Mouse (Mus musculus) kidney, embryonic 15.5 days (tissue): ENCODE data around the gene Ptprd. TPM values are rescaled to one million over a fixed set of nuclear protein-coding genes. Genes with fewer than 3 reads are reported as not detected.

ENCODE experiments used
- ATAC-seq: fragments of 200-750 bp; cut with Nextera tagmentation; replicated peaks from 2 replicates; pipeline ENCODE4 v1.8.0; 2017; ENCODE audit warnings: moderate TSS enrichment; ENCODE audit not compliant: low FRiP score
- H3K27ac ChIP-seq: fragments of 300-500 bp; sonication (generic); 2 replicates; pipeline ENCODE4 v1.5.1; 2015; ENCODE audit warnings: mild to moderate bottlenecking, inconsistent platforms
- H3K27me3 ChIP-seq: fragments of 300-500 bp; sonication (generic); 2 replicates; pipeline ENCODE4 v1.6.1; 2015; ENCODE audit warnings: inconsistent platforms
- H3K36me3 ChIP-seq: fragments of 300-500 bp; sonication (generic); 2 replicates; pipeline ENCODE4 v1.6.1; 2015; ENCODE audit warnings: inconsistent platforms
- H3K4me1 ChIP-seq: fragments of 300-500 bp; sonication (generic); 2 replicates; pipeline ENCODE4 v1.6.1; 2015; ENCODE audit warnings: inconsistent platforms
- H3K4me2 ChIP-seq: fragments of 300-500 bp; sonication (generic); 2 replicates; pipeline ENCODE4 v1.6.1; 2015; ENCODE audit warnings: moderate library complexity, mild to moderate bottlenecking, inconsistent platforms
- H3K4me3 ChIP-seq: fragments of 300-500 bp; sonication (generic); replicated peaks from 2 replicates; pipeline ENCODE4 v1.5.1; 2015; ENCODE audit warnings: mild to moderate bottlenecking, inconsistent platforms
- H3K9ac ChIP-seq: fragments of 300-500 bp; sonication (generic); 2 replicates; pipeline ENCODE4 v1.6.1; 2015; ENCODE audit warnings: mild to moderate bottlenecking, inconsistent platforms
- H3K9me3 ChIP-seq: fragments of 300-500 bp; sonication (generic); replicated peaks from 2 replicates; pipeline ENCODE4 v1.6.1; 2016; ENCODE audit warnings: inconsistent platforms
- WGBS: fragments of 180-500 bp; shearing (Covaris S2); methylation state at CpG from one replicate; pipeline ENCODE4 v1.1.7; 2015; ENCODE audit warnings: mixed read lengths; 5-methylcytosine and 5-hydroxymethylcytosine counted together
- polyA plus RNA-seq: library from polyadenylated mRNA; unstranded; fragments of >200 nt; fragmentation: Nextera tagmentation; extraction: Ambion mirVana; gene quantifications from 2 replicates; pipeline ENCODE4 v1.2.1, GENCODE M21; 2015

Ptprd gene
- polyA plus RNA-seq, 1 experiment from 2014 or later, result 21.6 TPM

DNA sequence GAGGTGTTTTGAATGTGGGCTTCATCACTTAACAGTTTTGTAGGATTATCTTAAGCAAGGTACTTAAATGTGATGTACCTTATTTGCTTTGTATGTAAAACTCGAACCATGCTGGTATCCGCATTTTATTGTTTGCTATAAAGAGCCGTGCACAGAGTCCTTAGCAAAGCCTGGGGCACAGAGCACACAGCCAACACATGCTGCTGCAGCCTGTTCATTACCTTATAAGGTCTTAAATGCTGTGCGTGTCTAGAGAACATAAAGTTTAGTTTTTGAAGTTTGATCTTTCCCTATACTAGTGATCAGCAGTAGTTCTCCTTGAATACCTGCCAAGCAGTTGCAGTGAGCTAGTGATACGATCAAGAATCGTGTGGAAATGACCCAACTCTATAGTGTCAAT lies 676.2 kb downstream of the Ptprd start:
- H3K4me1 ChIP-seq, result no peaks in the 10 kb centered on the region
- H3K9ac ChIP-seq, result no peak overlapping the region
- no peak overlapping the region for H3K4me2 ChIP-seq
- H3K27ac ChIP-seq, result no peak overlapping the region
- no peaks in the 10 kb centered on the region for H3K27me3 ChIP-seq
- no peaks in the 10 kb centered on the region for H3K9me3 ChIP-seq
- H3K4me3 ChIP-seq, result no peak overlapping the region
- WGBS, result 80% methylated on average over 6 of the region's 6 CpGs
- ATAC-seq, result no peak
- no peaks in the 10 kb centered on the region for H3K36me3 ChIP-seq

DNA sequence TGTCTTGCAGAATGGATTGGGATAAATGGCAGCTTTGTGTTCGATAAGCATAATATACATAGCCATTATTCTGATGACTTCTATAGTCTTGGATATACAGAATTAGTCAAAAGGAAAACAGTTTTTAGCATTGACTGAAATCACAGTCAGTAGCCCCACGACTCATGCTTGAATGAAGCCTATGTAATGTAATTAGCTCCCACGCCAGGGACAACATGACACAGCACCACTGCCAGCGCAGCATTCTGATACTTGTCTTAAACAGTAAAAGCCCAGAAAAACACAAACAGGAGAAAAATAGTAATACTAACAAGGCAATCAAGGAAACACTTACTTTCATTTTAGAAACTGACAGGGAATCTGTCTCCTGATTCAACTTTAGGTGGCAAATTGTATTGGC lies 677.2 kb downstream of the Ptprd start:
- no peak overlapping the region for H3K27ac ChIP-seq
- H3K9ac ChIP-seq, result no peak overlapping the region
- H3K9me3 ChIP-seq, result no peaks in the 10 kb centered on the region
- no peaks in the 10 kb centered on the region for H3K4me1 ChIP-seq
- WGBS, result 79% methylated on average over 4 of the region's 4 CpGs
- ATAC-seq, result no peak
- no peak overlapping the region for H3K4me3 ChIP-seq
- H3K4me2 ChIP-seq, result no peak overlapping the region
- no peaks in the 10 kb centered on the region for H3K36me3 ChIP-seq
- H3K27me3 ChIP-seq, result no peaks in the 10 kb centered on the region

- 36% methylated on average over 5 of the region's 5 CpGs for WGBS
- ATAC-seq, result peak; percentile 84
Measured at GRCm38 (mm10) chr4:77519166-77519565, 692.6 kb downstream of the Ptprd start.

GRCm38 (mm10) chr4:77513914-77514628 lies 697.7 kb downstream of the Ptprd start:
- Histone ChIP-seq H3K27ac (no peak overlapping the region), H3K36me3 (no peaks in the 10 kb centered on the region), H3K4me2 (no peak overlapping the region), H3K4me3 (no peak overlapping the region), H3K9ac (no peak overlapping the region), H3K9me3 (no peaks in the 10 kb centered on the region), H3K27me3 (no peaks in the 10 kb centered on the region), H3K4me1 (no peaks in the 10 kb centered on the region)
- ATAC-seq, result no peak
- WGBS, result 54% methylated on average over 5 of the region's 5 CpGs

More at GRCm38 (mm10) chr4:77519166-77519565, 692.6 kb downstream of the Ptprd start:
- H3K4me1 ChIP-seq, result no peaks in the 10 kb centered on the region
- no peak overlapping the region for H3K4me2 ChIP-seq
- no peaks in the 10 kb centered on the region for H3K36me3 ChIP-seq
- H3K9me3 ChIP-seq, result no peaks in the 10 kb centered on the region
- no peak overlapping the region for H3K9ac ChIP-seq
- H3K4me3 ChIP-seq, result no peak overlapping the region
- H3K27ac ChIP-seq, result no peak overlapping the region
- no peaks in the 10 kb centered on the region for H3K27me3 ChIP-seq

DNA sequence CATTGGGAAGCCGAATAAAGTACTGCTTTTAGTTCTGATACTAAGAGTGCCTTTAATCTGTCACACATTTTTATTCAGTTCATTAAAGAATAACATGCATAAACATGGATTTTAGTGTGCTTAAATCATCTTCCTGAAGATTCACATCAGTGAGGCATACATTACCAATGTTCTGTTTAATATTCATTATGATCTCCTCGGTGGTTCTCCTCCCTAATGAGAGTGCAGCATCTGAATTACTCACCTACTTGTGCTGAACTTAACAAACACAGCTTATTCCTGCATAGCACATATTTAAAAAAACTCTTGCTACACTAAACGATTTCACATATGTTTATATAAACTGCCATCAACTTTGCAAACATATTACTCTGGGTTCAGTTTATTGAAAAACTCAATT lies 698.7 kb downstream of the Ptprd start:
- H3K36me3 ChIP-seq, result no peaks in the 10 kb centered on the region
- no peaks in the 10 kb centered on the region for H3K4me1 ChIP-seq
- no peak overlapping the region for H3K27ac ChIP-seq
- H3K27me3 ChIP-seq, result no peaks in the 10 kb centered on the region
- H3K9ac ChIP-seq, result no peak overlapping the region
- no peak overlapping the region for H3K4me3 ChIP-seq
- no peaks in the 10 kb centered on the region for H3K9me3 ChIP-seq
- WGBS, result 84% methylated on average over 3 of the region's 3 CpGs
- no peak overlapping the region for H3K4me2 ChIP-seq
- no peak for ATAC-seq

GRCm38 (mm10) chr4:77454049-77454448 lies 757.7 kb downstream of the Ptprd start:
- no peak for ATAC-seq
- H3K36me3 ChIP-seq, result no peaks in the 10 kb centered on the region
- no peak overlapping the region for H3K27ac ChIP-seq
- H3K4me3 ChIP-seq, result no peak overlapping the region
- no peaks in the 10 kb centered on the region for H3K4me1 ChIP-seq
- H3K9ac ChIP-seq, result no peak overlapping the region
- no peaks in the 10 kb centered on the region for H3K9me3 ChIP-seq
- WGBS, result 72% methylated on average over 7 of the region's 7 CpGs
- H3K27me3 ChIP-seq, result no peaks in the 10 kb centered on the region
- no peak overlapping the region for H3K4me2 ChIP-seq

DNA sequence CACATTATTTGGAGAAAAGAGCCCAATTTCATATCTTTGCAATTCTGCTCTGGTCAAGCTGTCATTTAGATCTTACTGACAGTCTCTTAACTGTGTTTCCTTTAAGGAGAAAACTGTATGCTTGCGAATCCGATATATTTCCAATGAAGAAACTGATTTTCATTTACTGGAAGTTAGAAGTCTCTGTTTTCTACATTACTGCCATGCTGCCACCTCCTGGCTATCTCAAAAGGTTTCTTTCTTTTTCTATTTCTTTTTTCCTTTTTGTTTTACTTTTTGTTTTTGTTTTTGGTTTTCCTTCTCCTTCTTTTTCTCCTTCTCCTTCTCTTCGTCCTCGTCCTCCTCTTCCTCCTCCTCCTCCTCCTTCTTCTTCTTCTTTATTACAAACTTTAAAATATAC lies 812.6 kb downstream of the Ptprd start:
- no peak overlapping the region for H3K4me3 ChIP-seq
- H3K4me2 ChIP-seq, result no peak overlapping the region
- no peak overlapping the region for H3K9ac ChIP-seq
- no peaks in the 10 kb centered on the region for H3K9me3 ChIP-seq
- no peaks in the 10 kb centered on the region for H3K36me3 ChIP-seq
- no peak overlapping the region for H3K27ac ChIP-seq
- ATAC-seq, result no peak
- no peaks in the 10 kb centered on the region for H3K4me1 ChIP-seq
- 79% methylated on average over 4 of the region's 4 CpGs for WGBS
- no peaks in the 10 kb centered on the region for H3K27me3 ChIP-seq

GRCm38 (mm10) chr4:77361728-77362127 lies 850.0 kb downstream of the Ptprd start:
- H3K4me2 ChIP-seq, result no peak overlapping the region
- no peaks in the 10 kb centered on the region for H3K4me1 ChIP-seq
- H3K4me3 ChIP-seq, result no peak overlapping the region
- no peak for ATAC-seq
- no peak overlapping the region for H3K9ac ChIP-seq
- no peaks in the 10 kb centered on the region for H3K36me3 ChIP-seq
- H3K27ac ChIP-seq, result no peak overlapping the region
- no peaks in the 10 kb centered on the region for H3K9me3 ChIP-seq
- H3K27me3 ChIP-seq, result no peaks in the 10 kb centered on the region

GRCm38 (mm10) chr4:77327198-77327597 lies 884.6 kb downstream of the Ptprd start:
- H3K4me2 ChIP-seq, result no peak overlapping the region
- no peak overlapping the region for H3K4me3 ChIP-seq
- H3K27me3 ChIP-seq, result no peaks in the 10 kb centered on the region
- H3K27ac ChIP-seq, result no peak overlapping the region
- WGBS, result 80% methylated on average over 4 of the region's 4 CpGs
- no peaks in the 10 kb centered on the region for H3K9me3 ChIP-seq
- H3K36me3 ChIP-seq, result no peaks in the 10 kb centered on the region
- H3K4me1 ChIP-seq, result no peaks in the 10 kb centered on the region
- no peak for ATAC-seq
- no peak overlapping the region for H3K9ac ChIP-seq

DNA sequence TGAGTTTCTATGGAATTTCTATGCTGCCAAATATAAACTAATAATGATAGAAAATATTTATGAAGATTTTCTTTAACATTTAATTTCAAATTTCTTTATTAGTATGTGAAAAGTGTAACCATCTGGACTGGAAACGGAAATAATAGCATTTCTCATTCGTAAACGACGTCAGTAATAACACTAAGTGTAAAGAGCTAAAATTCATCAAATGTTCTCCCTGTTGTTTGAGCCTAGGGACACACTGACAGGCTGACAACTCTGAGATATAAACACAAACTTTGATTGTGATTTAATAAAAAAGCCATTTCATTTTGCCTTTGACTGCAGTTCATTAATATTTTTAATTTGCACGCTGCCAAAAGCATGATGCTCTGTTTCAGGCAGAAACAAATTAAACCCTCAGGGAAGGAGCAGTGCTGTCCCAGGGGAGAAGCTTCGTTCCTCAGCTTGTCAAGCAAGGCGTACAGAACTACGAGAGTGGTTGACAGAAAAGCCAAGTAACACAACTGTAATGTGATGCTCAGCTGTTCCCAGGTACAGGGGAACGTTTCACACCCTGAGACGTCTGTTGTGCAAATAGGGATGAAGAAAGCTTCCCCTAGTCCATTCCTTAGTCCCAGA lies 894.6 kb downstream of the Ptprd start:
- WGBS, result 63% methylated on average over 10 of the region's 10 CpGs
- Histone ChIP-seq H3K27me3 (no peaks in the 10 kb centered on the region), H3K4me2 (no peak overlapping the region), H3K36me3 (no peaks in the 10 kb centered on the region), H3K9me3 (no peaks in the 10 kb centered on the region), H3K4me1 (no peaks in the 10 kb centered on the region), H3K4me3 (no peak overlapping the region), H3K27ac (no peak overlapping the region), H3K9ac (no peak overlapping the region)
- no peak for ATAC-seq

DNA sequence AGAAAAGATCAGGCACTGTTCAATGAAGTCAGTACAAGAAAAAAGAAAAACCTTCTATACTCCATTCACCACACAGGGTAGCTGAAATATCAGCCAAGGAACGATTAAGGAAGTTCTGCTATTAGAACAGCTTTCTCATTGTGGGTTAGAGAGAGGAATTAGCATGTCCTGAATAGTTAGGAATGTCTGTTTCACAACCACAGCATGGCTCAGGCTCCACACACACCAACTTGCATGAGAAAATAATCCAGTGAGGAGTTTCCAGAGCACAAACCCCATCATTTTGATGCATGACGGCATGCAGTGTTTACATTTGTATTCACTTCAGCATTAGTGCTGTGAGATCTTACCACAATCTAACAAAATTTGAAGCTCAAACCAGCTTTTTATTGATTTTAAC lies 895.1 kb downstream of the Ptprd start:
- no peaks in the 10 kb centered on the region for H3K27me3 ChIP-seq
- no peak overlapping the region for H3K4me3 ChIP-seq
- H3K36me3 ChIP-seq, result no peaks in the 10 kb centered on the region
- H3K27ac ChIP-seq, result no peak overlapping the region
- H3K4me1 ChIP-seq, result no peaks in the 10 kb centered on the region
- no peak overlapping the region for H3K9ac ChIP-seq
- no peaks in the 10 kb centered on the region for H3K9me3 ChIP-seq
- WGBS, result 69% methylated on average over 2 of the region's 2 CpGs
- no peak overlapping the region for H3K4me2 ChIP-seq
- ATAC-seq, result no peak

- Histone ChIP-seq H3K36me3 (no peaks in the 10 kb centered on the region), H3K27me3 (no peaks in the 10 kb centered on the region), H3K9me3 (no peaks in the 10 kb centered on the region), H3K4me2 (no peak overlapping the region), H3K9ac (no peak overlapping the region), H3K27ac (peak overlapping the region; percentile 37; the same call in 1 of the 2 replicates), H3K4me3 (no peak overlapping the region), H3K4me1 (0 out of 2 replicates have a peak, but pooled peaks cover 4% of the 10 kb centered on the region)
- 69% methylated on average over 3 of the region's 3 CpGs for WGBS
- peak; percentile 95 for ATAC-seq
Measured at GRCm38 (mm10) chr4:77310127-77310788, 901.5 kb downstream of the Ptprd start.
